9 mouse cellular contexts compared by ENCODE assay signal in the genomic region with DNA sequence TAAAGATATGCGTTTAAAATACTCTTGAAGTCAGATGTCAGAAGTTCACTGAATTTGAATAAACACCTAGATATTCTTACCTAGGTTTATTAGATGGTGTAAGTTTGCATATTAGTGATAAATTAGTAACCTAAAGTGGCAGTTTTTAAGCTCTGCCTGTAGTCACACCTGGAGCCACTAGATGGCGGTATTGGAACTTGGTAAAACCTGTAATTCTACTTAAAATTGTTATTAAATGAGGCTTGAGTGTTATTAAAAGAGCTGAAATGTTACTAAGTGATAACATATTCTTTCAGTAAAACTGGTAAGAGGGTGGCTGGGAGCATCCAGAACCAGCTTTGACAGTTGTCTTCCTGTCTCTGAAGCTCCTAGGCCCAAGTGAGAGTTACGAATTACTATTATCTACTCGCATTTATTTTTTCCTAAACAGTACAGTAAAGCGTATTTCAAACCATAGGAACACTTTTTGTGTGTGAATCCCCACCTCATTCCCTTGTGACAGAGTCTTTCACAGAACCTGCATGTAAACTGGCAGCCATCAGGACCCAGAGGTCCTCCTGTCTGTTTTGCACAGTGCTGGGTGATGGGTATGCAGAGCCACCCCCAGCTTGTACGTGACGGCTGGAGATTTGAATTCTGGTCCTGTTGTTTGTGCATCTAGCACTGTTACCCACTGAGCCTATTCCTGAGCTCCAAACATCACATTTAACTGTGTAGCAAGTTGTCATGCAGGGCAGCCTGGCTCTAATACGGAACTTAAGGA. TPM values are rescaled to one million over a fixed set of nuclear protein-coding genes. Genes with fewer than 3 reads are reported as not detected.
DNase-seq lines count a peak whose midpoint lies in the region; ATAC-seq and TF ChIP-seq lines count a peak whose summit lies in the region.
"Had no signal": no experiment of that assay in that cellular context is flagged by ENCODE, and none has a peak within 500 bp of the region (broad histone marks: within the 10 kb centered on the region; RNA-seq: fewer than 3 reads in every experiment).

No protein-coding gene starts in this region.

- TF ChIP-seq EP300 in liver, embryonic 14.5 days (IDR thresholded peaks at IDR 0.05; ENCODE audit: low read depth) = no peak

- H3K27ac ChIP-seq in embryonic facial prominence, embryonic 11.5 days (replicated peaks; ENCODE audit: low read depth, low read length) = no peak overlapping the region
- H3K27ac ChIP-seq in intestine, embryonic 16.5 days (ENCODE audit: low read length) = no peak overlapping the region
- H3K27ac ChIP-seq in liver, embryonic 14.5 days = peak overlapping the region; percentile 57
- H3K27ac ChIP-seq: limb, embryonic 12.5 days had no signal

- H3K4me1 ChIP-seq in embryonic facial prominence, embryonic 11.5 days (ENCODE audit: control insufficient read depth, insufficient read depth, low read length) = no peaks in the 10 kb centered on the region
- H3K4me1 ChIP-seq in intestine, embryonic 16.5 days (ENCODE audit: control insufficient read depth, insufficient read depth, low read length) = peaks cover 4% of the 10 kb centered on the region; the same call in 1 of the 2 replicates
- peaks cover 12 to 28% of the 10 kb centered on the region in 2 experiments for H3K4me1 ChIP-seq in liver, embryonic 14.5 days (replicated peaks; ENCODE audit: control insufficient read depth in 2 of 2, insufficient read depth in 2 of 2, low read length in 1 of 2)

- H3K4me2 ChIP-seq in embryonic facial prominence, embryonic 11.5 days (ENCODE audit: low read depth, low read length) = no peak overlapping the region
- no peak overlapping the region for H3K4me2 ChIP-seq in intestine, embryonic 16.5 days (ENCODE audit: low read depth, low read length)
- H3K4me2 ChIP-seq in liver, embryonic 14.5 days (ENCODE audit: low read depth) = peak overlapping the region; percentile 54
- H3K4me2 ChIP-seq: limb, embryonic 12.5 days had no signal

- no peak for ATAC-seq in cerebellum, adult (ENCODE audit: insufficient number of reproducible peaks, low FRiP score, low TSS enrichment)
- ATAC-seq in embryonic facial prominence, embryonic 11.5 days (replicated peaks; ENCODE audit: insufficient number of reproducible peaks, low FRiP score, low TSS enrichment, low read depth) = no peak
- 0 out of 2 replicates have a peak, but pooled peaks have one; percentile 32 for ATAC-seq in intestine, embryonic 16.5 days
- peak; percentile 61 for ATAC-seq in liver, embryonic 14.5 days (ENCODE audit: insufficient read depth)

- DNase-seq in cerebellum, adult 11 months = peak; percentile 19
- peak; percentile 17 to 24 for DNase-seq in urinary bladder, adult 18-20 months (ENCODE audit: low spot score in 2 of 2)
- no peak for DNase-seq in urinary bladder, adult 2 months (ENCODE audit: low spot score)
- DNase-seq in embryonic facial prominence, embryonic 11.5 days (ENCODE audit: low spot score) = peak; percentile 80
- DNase-seq in liver, embryonic 14.5 days (ENCODE audit: low read depth in 3 of 3, low spot score in 3 of 3) = peak; percentile 43 to 64 (median 56)
- DNase-seq in retina, postnatal 7 days (ENCODE audit: low read depth, low spot score) = peak; percentile 42

- WGBS in embryonic facial prominence, embryonic 11.5 days = 70% methylated on average over 8 of the region's 8 CpGs
- WGBS in intestine, embryonic 16.5 days = 67% methylated on average over 8 of the region's 8 CpGs
- WGBS in liver, embryonic 14.5 days (ENCODE audit: insufficient replicate concordance) = 26% methylated on average over 8 of the region's 8 CpGs

- H3K36me3 ChIP-seq in embryonic facial prominence, embryonic 11.5 days (replicated peaks; ENCODE audit: control insufficient read depth, insufficient read depth, low read depth, low read length) = no peaks in the 10 kb centered on the region; the same call in 1 of the 2 replicates
- H3K36me3 ChIP-seq in intestine, embryonic 16.5 days (ENCODE audit: control insufficient read depth, insufficient read depth, low read length) = no peaks in the 10 kb centered on the region
- H3K36me3 ChIP-seq in liver, embryonic 14.5 days (replicated peaks; ENCODE audit: control insufficient read depth, insufficient read depth, low read depth) = no peaks in the 10 kb centered on the region
- H3K36me3 ChIP-seq: limb, embryonic 12.5 days had no signal

- no peak overlapping the region for H3K9ac ChIP-seq in embryonic facial prominence, embryonic 11.5 days (replicated peaks; ENCODE audit: low read length)
- H3K9ac ChIP-seq in intestine, embryonic 16.5 days (ENCODE audit: low read depth, low read length) = no peak overlapping the region
- H3K9ac ChIP-seq in liver, embryonic 14.5 days (replicated peaks) = peak overlapping the region; percentile 28
- H3K9ac ChIP-seq: limb, embryonic 12.5 days had no signal

- H3K27me3 ChIP-seq in embryonic facial prominence, embryonic 11.5 days (ENCODE audit: control insufficient read depth, insufficient read depth, low read length) = no peaks in the 10 kb centered on the region
- no peaks in the 10 kb centered on the region for H3K27me3 ChIP-seq in intestine, embryonic 16.5 days (replicated peaks; ENCODE audit: control insufficient read depth, insufficient read depth, low read length)
- H3K27me3 ChIP-seq in liver, embryonic 14.5 days (ENCODE audit: control insufficient read depth, insufficient read depth, low read length) = no peaks in the 10 kb centered on the region
- H3K27me3 ChIP-seq: limb, embryonic 12.5 days had no signal

- peak; percentile 68 for TF ChIP-seq CTCF in liver, embryonic 14.5 days (IDR thresholded peaks at IDR 0.05; ENCODE audit: low read depth)

- no peak overlapping the region for H3K4me3 ChIP-seq in embryonic facial prominence, embryonic 11.5 days (ENCODE audit: low read depth, low read length)
- no peak overlapping the region for H3K4me3 ChIP-seq in intestine, embryonic 16.5 days (ENCODE audit: low read length)
- H3K4me3 ChIP-seq in liver, embryonic 14.5 days (ENCODE audit: insufficient read depth in 1 of 2, low read depth in 2 of 2, low read length in 2 of 2) = no peak overlapping the region; a peak in 1 of 4 replicates
- H3K4me3 ChIP-seq: limb, embryonic 12.5 days had no signal

- H3K9me3 ChIP-seq in embryonic facial prominence, embryonic 11.5 days (replicated peaks; ENCODE audit: control insufficient read depth, low read length) = no peaks in the 10 kb centered on the region
- no peaks in the 10 kb centered on the region for H3K9me3 ChIP-seq in intestine, embryonic 16.5 days (ENCODE audit: control insufficient read depth, low read length)
- no peaks in the 10 kb centered on the region for H3K9me3 ChIP-seq in liver, embryonic 14.5 days (ENCODE audit: control insufficient read depth, low read length)
- H3K9me3 ChIP-seq: limb, embryonic 12.5 days had no signal

RNA-seq across cellular contexts. Expression of a gene that starts 13.0 kb away (rescaled TPM):
- polyA plus RNA-seq in urinary bladder, adult 2 months (2012; rRNA removed) = 0.40 and 0.71 TPM in 2 replicates
- 0.32 TPM in 1 of 2 replicates, not detected in the other for polyA plus RNA-seq in embryonic facial prominence, embryonic 11.5 days (2014; fragmentation: Nextera tagmentation; extraction: Ambion mirVana)
- 0.34 and 0.38 TPM in 2 replicates for polyA plus RNA-seq in intestine, embryonic 16.5 days (2015; fragmentation: Nextera tagmentation; extraction: Ambion mirVana)
- polyA plus RNA-seq in liver, embryonic 14.5 days (2012; rRNA removed) = 0.08 and 0.12 TPM in 2 replicates
- polyA plus RNA-seq in liver, embryonic 14.5 days (2014; fragmentation: Nextera tagmentation; extraction: Ambion mirVana) = 0.17 TPM in 1 of 2 replicates, not detected in the other

RNA-seq across cellular contexts. Expression of a gene that starts 36.4 kb away (rescaled TPM):
- polyA plus RNA-seq in urinary bladder, adult 2 months (2012; rRNA removed) = 2.4 and 3.2 TPM in 2 replicates
- 3.7 and 4.3 TPM in 2 replicates for polyA plus RNA-seq in embryonic facial prominence, embryonic 11.5 days (2014; fragmentation: Nextera tagmentation; extraction: Ambion mirVana)
- 3.7 and 4.1 TPM in 2 replicates for polyA plus RNA-seq in intestine, embryonic 16.5 days (2015; fragmentation: Nextera tagmentation; extraction: Ambion mirVana)
- polyA plus RNA-seq in liver, embryonic 14.5 days (2012; rRNA removed) = 0.75 and 0.79 TPM in 2 replicates
- polyA plus RNA-seq in liver, embryonic 14.5 days (2014; fragmentation: Nextera tagmentation; extraction: Ambion mirVana) = 0.62 and 1.3 TPM in 2 replicates

RNA-seq across cellular contexts. Expression of a gene that starts 50.1 kb away (rescaled TPM):
- polyA plus RNA-seq in urinary bladder, adult 2 months (2012; rRNA removed) = 32.3 and 33.1 TPM in 2 replicates
- polyA plus RNA-seq in embryonic facial prominence, embryonic 11.5 days (2014; fragmentation: Nextera tagmentation; extraction: Ambion mirVana) = 69.4 and 71.9 TPM in 2 replicates
- 61.6 and 63.3 TPM in 2 replicates for polyA plus RNA-seq in intestine, embryonic 16.5 days (2015; fragmentation: Nextera tagmentation; extraction: Ambion mirVana)
- 9.4 and 10.1 TPM in 2 replicates for polyA plus RNA-seq in liver, embryonic 14.5 days (2012; rRNA removed)
- 16.4 TPM in 2 replicates for polyA plus RNA-seq in liver, embryonic 14.5 days (2014; fragmentation: Nextera tagmentation; extraction: Ambion mirVana)

Comparison
In these comparisons a context has a peak if more than half of its experiments do, and no peak if none do; other contexts are left out.
1. ATAC-seq: peak in intestine, embryonic 16.5 days (single experiment) and liver, embryonic 14.5 days (single experiment); none in cerebellum, adult (single experiment) and embryonic facial prominence, embryonic 11.5 days (single experiment).